Mouse (Mus musculus) embryonic facial prominence, embryonic 14.5 days (tissue): Measurements from ENCODE around the gene Olig2. TPM values are rescaled to one million over a fixed set of nuclear protein-coding genes. Genes with fewer than 3 reads are reported as not detected.

Source experiments
- ATAC-seq: fragments of 200-750 bp; cut with Nextera tagmentation; 2 replicates; pipeline ENCODE4 v1.8.0; 2017; ENCODE audit warnings: low read depth, moderate number of reproducible peaks, moderate TSS enrichment
- DNase-seq: peaks from one replicate; pipeline ENCODE4 v3.0.0-alpha.2; 2015; ENCODE audit warnings: low spot score
- H3K27ac ChIP-seq: fragments of 300-500 bp; sonication (generic); replicated peaks from 2 replicates; pipeline ENCODE4 v1.5.1; 2014; ENCODE audit warnings: low read depth, mild to moderate bottlenecking, low read length, moderate library complexity
- H3K27me3 ChIP-seq: fragments of 300-500 bp; sonication (generic); replicated peaks from 2 replicates; pipeline ENCODE4 v1.6.1; 2014; ENCODE audit warnings: low read length; ENCODE audit not compliant: control insufficient read depth, insufficient read depth
- H3K36me3 ChIP-seq: fragments of 300-500 bp; sonication (generic); 2 replicates; pipeline ENCODE4 v1.6.1; 2014; ENCODE audit warnings: low read length, mixed read lengths; ENCODE audit not compliant: control insufficient read depth, insufficient read depth
- H3K4me1 ChIP-seq: fragments of 300-500 bp; sonication (generic); 2 replicates; pipeline ENCODE4 v1.6.1; 2014; ENCODE audit warnings: antibody characterized with exemption, low read length; ENCODE audit not compliant: control insufficient read depth, insufficient read depth
- H3K4me2 ChIP-seq: fragments of 300-500 bp; sonication (generic); 2 replicates; pipeline ENCODE4 v1.6.1; 2014; ENCODE audit warnings: low read depth, mild to moderate bottlenecking, low read length, moderate library complexity, mixed read lengths
- H3K4me3 ChIP-seq: fragments of 300-500 bp; sonication (generic); 2 replicates; pipeline ENCODE4 v1.5.1; 2014; ENCODE audit warnings: low read depth, mild to moderate bottlenecking, low read length
- H3K9ac ChIP-seq: fragments of 300-500 bp; sonication (generic); 2 replicates; pipeline ENCODE4 v1.6.1; 2014; ENCODE audit warnings: low read depth, mild to moderate bottlenecking, low read length, moderate library complexity, mixed read lengths
- H3K9me3 ChIP-seq: fragments of 300-500 bp; sonication (generic); 2 replicates; pipeline ENCODE4 v1.6.1; 2016; ENCODE audit warnings: low read length; ENCODE audit not compliant: control insufficient read depth
- WGBS: fragments of 180-500 bp; shearing (Covaris S2); extraction: QIAGEN DNeasy Blood & Tissue Kit; methylation state at CpG from one replicate; pipeline ENCODE4 v1.1.7; 2014; 5-methylcytosine and 5-hydroxymethylcytosine counted together
- polyA plus RNA-seq: library from polyadenylated mRNA; unstranded; fragments of >200 nt; fragmentation: Nextera tagmentation; extraction: Ambion mirVana; gene quantifications from 2 replicates; pipeline ENCODE4 v1.2.1, GENCODE M21; 2014

Gene Olig2
- polyA plus RNA-seq, 1 experiment from 2014 or later: 1.1 TPM

GRCm38 (mm10) chr16:91223327-91224067 lies 1.8 kb upstream of the Olig2 start:
- Histone ChIP-seq H3K27ac (no peak overlapping the region), H3K4me3 (peak overlapping the region; percentile 25), H3K9me3 (no peaks in the 10 kb centered on the region), H3K4me2 (peak overlapping the region; percentile 41; the same call in 1 of the 2 replicates), H3K36me3 (no peaks in the 10 kb centered on the region), H3K27me3 (peaks cover 100% of the 10 kb centered on the region), H3K9ac (no peak overlapping the region), H3K4me1 (0 out of 2 replicates have a peak, but pooled peaks cover 3% of the 10 kb centered on the region)
- DNase-seq: peak; percentile 22
- 2% methylated on average over 35 of the region's 35 CpGs for WGBS
- no peak for ATAC-seq

DNA sequence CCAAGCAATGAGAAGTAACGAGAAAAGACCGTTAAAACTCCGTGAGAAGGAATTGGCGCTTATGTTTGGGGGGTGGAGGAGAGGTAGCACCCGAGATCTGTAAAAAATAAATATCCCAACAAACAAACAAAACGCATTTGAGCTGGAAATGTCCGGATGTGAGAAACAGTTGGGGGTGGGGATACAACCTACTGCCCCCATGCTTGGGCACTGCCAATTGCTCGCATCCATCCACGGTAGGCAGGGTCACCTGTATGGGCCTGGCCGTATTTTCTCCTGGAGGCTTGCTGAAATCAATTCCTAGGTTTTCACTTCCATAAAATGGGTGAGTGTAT lies 1.2 kb upstream of the Olig2 start:
- 0 out of 2 replicates have a peak, but pooled peaks cover 3% of the 10 kb centered on the region for H3K4me1 ChIP-seq
- H3K9ac ChIP-seq: no peak overlapping the region
- no peak overlapping the region for H3K27ac ChIP-seq
- H3K4me2 ChIP-seq: no peak overlapping the region
- H3K9me3 ChIP-seq: no peaks in the 10 kb centered on the region
- peaks cover 100% of the 10 kb centered on the region for H3K27me3 ChIP-seq
- no peak overlapping the region for H3K4me3 ChIP-seq
- 5% methylated on average over 10 of the region's 10 CpGs for WGBS
- ATAC-seq (no peak), DNase-seq (no peak)
- no peaks in the 10 kb centered on the region for H3K36me3 ChIP-seq

GRCm38 (mm10) chr16:91224481-91225232 lies 600 bp upstream of the Olig2 start:
- H3K27ac ChIP-seq: no peak overlapping the region
- H3K4me1 ChIP-seq: 0 out of 2 replicates have a peak, but pooled peaks cover 3% of the 10 kb centered on the region
- peaks cover 100% of the 10 kb centered on the region for H3K27me3 ChIP-seq
- H3K36me3 ChIP-seq: no peaks in the 10 kb centered on the region
- no peak for ATAC-seq
- DNase-seq: peak; percentile 20
- no peaks in the 10 kb centered on the region for H3K9me3 ChIP-seq
- H3K4me2 ChIP-seq: peak overlapping the region; percentile 38
- no peak overlapping the region for H3K9ac ChIP-seq
- peak overlapping the region; percentile 32 for H3K4me3 ChIP-seq
- 2% methylated on average over 24 of the region's 26 CpGs for WGBS

GRCm38 (mm10) chr16:91226038-91226882 lies 1.0 kb downstream of the Olig2 start:
- H3K9ac ChIP-seq: 0 out of 2 replicates have a peak overlapping the region, but pooled peaks have one; percentile 14
- H3K4me2 ChIP-seq: peak overlapping the region; percentile 33
- peaks cover 100% of the 10 kb centered on the region for H3K27me3 ChIP-seq
- WGBS: 1% methylated on average over 58 of the region's 60 CpGs
- 0 out of 2 replicates have a peak, but pooled peaks cover 3% of the 10 kb centered on the region for H3K4me1 ChIP-seq
- ATAC-seq (no peak), DNase-seq (no peak)
- no peaks in the 10 kb centered on the region for H3K36me3 ChIP-seq
- peak overlapping the region; percentile 32 for H3K4me3 ChIP-seq
- no peak overlapping the region for H3K27ac ChIP-seq
- H3K9me3 ChIP-seq: no peaks in the 10 kb centered on the region

GRCm38 (mm10) chr16:91226883-91227759 lies 1.9 kb downstream of the Olig2 start:
- under 1% methylated on average over 55 of the region's 85 CpGs for WGBS
- Histone ChIP-seq H3K27ac (no peak overlapping the region), H3K27me3 (peaks cover 100% of the 10 kb centered on the region), H3K4me1 (0 out of 2 replicates have a peak, but pooled peaks cover 3% of the 10 kb centered on the region), H3K4me2 (peak overlapping the region; percentile 33), H3K9me3 (no peaks in the 10 kb centered on the region), H3K9ac (peak overlapping the region; percentile 14; the same call in 1 of the 2 replicates), H3K4me3 (peak overlapping the region; percentile 24), H3K36me3 (no peaks in the 10 kb centered on the region)
- no peak for ATAC-seq
- no peak for DNase-seq

DNA sequence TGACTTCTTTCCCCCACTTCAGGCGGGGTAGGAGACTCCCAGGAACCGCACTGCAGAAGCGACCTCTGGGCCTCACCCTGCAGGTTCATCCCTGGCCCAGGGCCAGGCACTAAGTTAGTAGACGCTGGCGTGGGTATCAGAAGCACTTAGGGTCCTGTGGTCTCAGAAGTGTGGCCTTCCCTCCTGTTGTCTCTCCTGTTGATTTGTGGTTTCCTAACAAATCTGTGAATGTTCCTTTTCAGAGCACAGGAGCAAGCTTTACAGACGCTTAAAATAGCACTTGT lies 2.4 kb downstream of the Olig2 start:
- Histone ChIP-seq H3K9ac (no peak overlapping the region), H3K4me1 (0 out of 2 replicates have a peak, but pooled peaks cover 3% of the 10 kb centered on the region), H3K4me2 (no peak overlapping the region), H3K27me3 (peaks cover 100% of the 10 kb centered on the region), H3K9me3 (no peaks in the 10 kb centered on the region), H3K27ac (no peak overlapping the region), H3K36me3 (no peaks in the 10 kb centered on the region), H3K4me3 (peak overlapping the region; percentile 24; the same call in 1 of the 2 replicates)
- no peak for ATAC-seq
- WGBS: 2% methylated on average over 6 of the region's 6 CpGs
- no peak for DNase-seq

DNA sequence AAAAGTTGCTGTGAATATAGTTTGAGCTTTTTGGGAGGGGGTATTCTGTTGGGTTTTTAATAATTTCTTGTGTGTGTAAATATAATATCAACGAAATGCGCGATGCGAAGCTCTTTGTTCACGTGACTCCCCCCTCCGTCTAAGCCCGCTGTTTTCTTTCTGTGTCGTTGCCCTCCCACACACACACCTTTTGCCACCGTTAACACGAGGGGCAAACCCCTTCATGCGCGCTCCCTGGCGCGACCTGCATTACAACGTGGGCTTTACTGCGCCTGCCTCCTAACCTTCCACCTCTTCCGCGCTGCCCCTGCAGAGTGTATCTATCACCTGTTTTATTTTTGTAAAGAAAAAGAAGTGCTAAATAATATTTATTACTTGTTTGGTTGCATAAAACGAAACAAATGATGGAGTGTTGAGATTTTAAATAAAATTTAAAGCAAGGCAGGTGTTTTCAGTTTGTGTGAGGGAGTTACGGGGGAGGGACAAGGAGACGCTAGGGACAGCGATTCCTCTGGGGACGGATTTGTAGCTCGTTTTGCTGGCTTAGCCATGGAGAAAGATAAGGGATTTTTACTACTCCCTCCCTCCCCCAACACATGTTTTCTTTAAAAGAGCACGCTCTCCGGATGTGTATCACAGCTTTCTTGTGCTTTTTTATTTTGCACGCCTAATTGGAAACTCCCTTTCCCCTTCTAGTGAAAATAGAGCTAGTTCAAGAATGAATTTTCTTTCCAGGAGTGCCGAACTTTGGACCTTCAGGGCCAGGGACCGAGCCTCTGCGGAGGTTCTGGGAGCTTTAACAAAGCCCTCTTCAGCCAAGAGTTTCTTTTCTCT lies 3.2 kb downstream of the Olig2 start:
- Histone ChIP-seq H3K9me3 (no peaks in the 10 kb centered on the region), H3K27ac (no peak overlapping the region), H3K27me3 (peaks cover 100% of the 10 kb centered on the region), H3K4me2 (no peak overlapping the region), H3K4me3 (no peak overlapping the region; the same call in 1 of the 2 replicates), H3K9ac (no peak overlapping the region), H3K4me1 (0 out of 2 replicates have a peak, but pooled peaks cover 3% of the 10 kb centered on the region), H3K36me3 (no peaks in the 10 kb centered on the region)
- peak; percentile 23 for DNase-seq
- 2% methylated on average over 30 of the region's 30 CpGs for WGBS
- no peak for ATAC-seq
